Mouse (Mus musculus) cerebellum, adult 18-20 months (tissue): ENCODE data around the gene Iqgap1.

ENCODE experiments used
- DNase-seq, 2 experiments: peaks; one replicate each; pipeline ENCODE4 v3.0.0; 2021

The Iqgap1 gene

GRCm38 (mm10) chr7:80796805-80797567 is 28.8 kb downstream of the Iqgap1 start:
- no peak for DNase-seq

GRCm38 (mm10) chr7:80796258-80796657 is 29.5 kb downstream of the Iqgap1 start:
- no peak for DNase-seq

- DNase-seq, result no peak
Measured at GRCm38 (mm10) chr7:80789534-80789933, 36.2 kb downstream of the Iqgap1 start.

GRCm38 (mm10) chr7:80789061-80789460 is 36.7 kb downstream of the Iqgap1 start:
- no peak for DNase-seq

GRCm38 (mm10) chr7:80788002-80788401 is 37.8 kb downstream of the Iqgap1 start:
- no peak for DNase-seq

GRCm38 (mm10) chr7:80786746-80787145 is 39.0 kb downstream of the Iqgap1 start:
- no peak for DNase-seq

- no peak for DNase-seq
Measured at GRCm38 (mm10) chr7:80783841-80784240, 41.9 kb downstream of the Iqgap1 start.

DNA sequence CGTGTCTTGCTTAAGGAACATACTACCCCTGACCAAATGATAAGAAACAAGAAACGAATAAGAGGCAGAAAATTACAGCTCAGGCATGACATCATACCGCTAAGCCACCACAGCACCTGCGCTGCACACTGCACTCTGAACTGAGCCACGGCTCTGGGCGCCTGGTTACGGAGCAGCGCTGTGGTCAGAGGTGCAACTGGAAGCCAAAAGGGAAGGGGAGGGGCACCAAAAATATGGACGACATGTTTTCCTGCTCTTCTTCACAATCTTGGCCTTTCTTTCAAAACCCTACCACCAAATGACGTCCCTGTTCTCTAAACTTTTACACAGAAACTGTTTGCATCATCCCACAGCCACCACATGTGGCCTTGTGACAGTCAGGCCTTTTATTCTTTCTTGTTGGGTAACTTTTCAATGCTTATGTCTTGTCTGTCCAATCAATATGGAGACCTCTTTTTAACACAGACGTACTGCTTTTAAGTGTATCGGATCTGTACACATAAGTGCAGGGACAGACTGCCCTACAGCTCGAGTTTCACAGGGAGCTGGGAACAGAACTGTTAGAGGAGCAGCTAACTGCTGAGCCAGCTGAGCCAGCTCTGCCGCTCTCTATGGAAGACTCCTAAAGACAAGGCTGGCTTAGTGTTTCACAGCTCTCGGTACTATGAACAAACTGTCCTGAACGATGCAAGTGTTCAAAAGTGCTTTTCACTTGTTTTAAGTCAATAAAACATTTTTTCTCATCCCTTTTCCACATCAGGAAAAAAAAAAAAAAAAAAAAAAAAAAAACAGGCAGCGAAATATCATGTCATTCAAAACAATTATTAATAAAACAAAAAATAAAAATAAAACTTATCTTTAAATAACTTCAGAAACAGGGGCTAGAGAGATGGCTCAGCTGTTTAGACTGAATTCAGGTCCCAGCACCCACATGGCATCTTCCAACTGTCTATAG is 43.3 kb downstream of the Iqgap1 start:
- no peak for DNase-seq

DNA sequence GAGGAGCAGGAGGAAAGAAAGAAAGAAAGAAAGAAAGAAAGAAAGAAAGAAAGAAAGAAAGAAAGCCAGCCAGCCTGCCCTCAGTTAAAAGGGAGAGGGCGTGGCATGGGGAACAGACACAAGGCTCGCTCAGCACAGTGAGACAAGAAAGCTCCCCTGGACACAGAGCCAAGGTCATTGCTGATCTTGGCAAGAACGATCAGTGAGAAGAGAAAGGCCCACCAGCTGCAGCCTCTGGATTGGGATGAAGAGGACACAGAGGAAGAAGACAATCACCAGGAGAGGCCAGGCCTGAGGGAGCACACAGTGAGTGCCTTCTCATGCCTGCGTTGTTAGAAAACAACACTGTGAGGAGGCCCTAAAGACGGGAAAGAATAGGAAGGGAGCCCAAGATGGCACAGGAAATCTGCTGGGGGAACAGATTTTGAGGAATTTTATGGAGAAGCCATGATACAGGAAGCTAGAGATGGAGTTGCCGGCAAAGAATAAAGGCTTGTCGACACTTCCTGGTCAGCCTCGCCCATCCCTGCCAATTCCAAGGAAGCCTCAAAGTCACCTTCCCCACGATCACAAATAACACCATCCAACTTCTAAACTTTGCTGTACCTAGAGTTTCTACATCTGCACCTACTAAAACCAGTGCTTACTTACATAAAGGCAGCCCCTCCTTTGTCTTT is 44.2 kb downstream of the Iqgap1 start:
- no peak for DNase-seq

DNA sequence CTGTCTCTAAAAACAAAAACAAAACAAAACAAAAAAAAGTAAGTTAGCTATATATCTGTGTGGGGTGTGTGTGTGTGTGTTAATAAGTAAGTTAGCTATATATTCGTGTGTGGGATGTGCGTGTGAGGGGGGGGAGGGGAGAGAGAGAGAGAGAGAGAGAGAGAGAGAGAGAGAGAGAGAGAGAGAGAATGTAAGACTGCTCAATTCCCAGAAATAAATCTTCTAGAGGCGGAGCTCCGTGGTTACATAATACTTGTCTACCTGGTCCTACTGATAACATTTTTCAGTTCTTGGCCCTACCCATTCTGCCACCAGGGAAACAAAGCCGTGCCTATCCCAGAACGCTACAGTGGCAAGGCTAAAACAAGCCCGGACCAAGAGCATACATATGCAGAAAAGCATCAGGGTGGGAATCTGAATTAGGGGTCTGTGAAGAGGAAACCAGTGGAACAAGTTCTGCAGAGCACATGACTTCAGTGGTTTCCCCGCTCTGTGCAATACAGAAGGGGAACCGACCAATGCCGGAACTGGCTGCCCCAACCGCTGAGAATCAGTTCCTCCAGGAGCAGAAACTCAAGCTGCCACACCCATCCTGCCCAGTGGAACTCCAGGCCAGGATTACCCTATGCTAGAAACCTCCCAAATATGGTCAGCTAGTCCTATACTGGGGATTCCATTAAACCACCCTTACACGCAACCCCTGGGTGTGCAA is 46.7 kb downstream of the Iqgap1 start:
- no peak for DNase-seq

DNA sequence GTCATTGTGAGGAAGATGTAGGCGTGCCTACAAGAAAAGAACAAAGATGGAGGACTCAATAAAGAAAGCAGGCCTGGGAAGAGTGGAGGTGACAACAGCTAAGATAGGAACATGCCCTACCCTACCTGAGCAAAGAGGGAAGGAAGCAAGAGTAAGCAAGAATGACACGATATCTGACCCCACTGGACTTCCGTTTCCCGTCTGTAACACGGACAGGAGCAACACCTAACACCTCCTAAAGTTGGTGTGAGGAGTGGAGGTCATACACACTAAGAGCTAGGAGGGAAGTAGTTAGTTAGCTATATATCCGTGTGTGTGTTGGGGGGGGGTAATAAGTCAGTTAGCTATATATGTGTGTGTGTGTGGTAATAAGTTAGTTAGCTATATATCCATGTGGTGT is 47.4 kb downstream of the Iqgap1 start:
- DNase-seq, result no peak

DNA sequence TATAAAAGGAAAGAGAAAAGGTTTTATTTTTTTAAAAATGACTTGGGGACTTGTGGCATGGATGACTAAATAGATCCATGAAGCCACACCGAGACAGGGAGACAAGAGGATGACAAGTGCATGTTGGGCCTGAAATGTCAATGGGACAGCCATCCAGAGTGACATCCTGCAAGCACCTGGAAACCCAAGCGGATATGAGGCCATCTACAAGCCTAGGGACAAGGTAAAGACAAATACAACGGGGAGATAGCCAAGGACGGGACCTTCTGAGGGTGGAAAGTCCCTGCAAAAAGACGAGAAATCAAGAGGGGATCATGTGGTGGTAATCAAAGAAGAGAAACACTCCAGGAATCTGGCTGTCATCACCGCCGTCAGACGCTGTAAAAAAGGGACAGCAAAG is 48.6 kb downstream of the Iqgap1 start:
- no peak for DNase-seq

DNA sequence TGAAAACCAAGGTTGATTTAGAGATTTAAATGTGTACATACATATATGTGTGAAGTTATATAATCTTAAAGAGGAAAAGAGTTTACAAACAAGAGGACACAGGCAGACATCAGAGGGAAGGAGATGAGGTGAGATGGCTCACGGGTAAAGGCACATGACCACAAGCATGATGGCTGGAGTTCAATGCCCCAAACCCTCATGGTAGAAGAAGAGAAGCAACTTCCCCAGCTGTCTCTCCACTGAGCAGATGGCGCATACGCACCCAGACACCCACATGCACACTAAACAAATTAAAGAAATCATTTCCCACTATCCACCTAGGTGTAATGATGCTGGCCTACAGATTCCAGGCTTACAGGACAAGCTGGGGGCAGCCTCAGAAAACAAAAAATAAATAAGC is 49.7 kb downstream of the Iqgap1 start:
- no peak for DNase-seq

GRCm38 (mm10) chr7:80775448-80775904 is 50.3 kb downstream of the Iqgap1 start:
- no peak for DNase-seq

- no peak for DNase-seq
Measured at GRCm38 (mm10) chr7:80774615-80775447, 50.9 kb downstream of the Iqgap1 start.

DNA sequence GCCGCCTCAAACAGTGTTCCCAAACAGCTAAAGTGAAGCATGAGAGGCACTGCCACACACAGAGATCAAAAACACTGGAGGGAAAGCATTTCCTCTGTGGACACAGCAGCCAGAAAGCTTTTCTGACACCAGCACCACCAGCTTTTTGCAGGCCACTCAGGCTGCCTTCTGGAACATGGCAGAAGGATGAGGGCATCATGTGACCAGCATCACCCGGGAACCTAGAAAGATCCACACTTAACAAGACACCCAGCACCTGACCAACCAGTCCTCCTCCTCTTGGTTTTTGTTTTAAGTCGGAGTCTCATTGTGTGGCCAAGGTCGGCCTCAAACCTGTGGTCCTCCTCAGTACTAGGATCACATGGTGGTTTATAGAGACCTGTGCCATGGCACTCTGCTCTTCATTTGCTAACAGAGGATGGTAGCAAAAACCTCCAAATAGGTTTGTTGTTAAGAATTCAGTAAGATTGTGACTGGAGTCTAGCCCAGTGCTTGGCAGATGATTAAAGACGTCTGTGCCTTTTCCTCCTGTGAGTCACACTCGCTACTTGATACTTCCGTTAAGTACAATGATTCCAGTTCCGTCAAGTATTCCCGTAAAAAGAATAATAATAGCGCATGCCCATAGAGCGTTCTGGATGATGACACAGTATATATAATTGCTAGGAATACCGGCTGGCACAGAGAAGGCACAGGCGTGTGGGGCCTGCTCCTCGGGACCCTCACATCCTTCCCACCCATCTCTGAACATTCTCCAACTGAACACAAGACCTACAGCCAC is 51.8 kb downstream of the Iqgap1 start:
- DNase-seq, result no peak

GRCm38 (mm10) chr7:80770466-80770865 is 55.3 kb downstream of the Iqgap1 start:
- DNase-seq, result no peak

DNA sequence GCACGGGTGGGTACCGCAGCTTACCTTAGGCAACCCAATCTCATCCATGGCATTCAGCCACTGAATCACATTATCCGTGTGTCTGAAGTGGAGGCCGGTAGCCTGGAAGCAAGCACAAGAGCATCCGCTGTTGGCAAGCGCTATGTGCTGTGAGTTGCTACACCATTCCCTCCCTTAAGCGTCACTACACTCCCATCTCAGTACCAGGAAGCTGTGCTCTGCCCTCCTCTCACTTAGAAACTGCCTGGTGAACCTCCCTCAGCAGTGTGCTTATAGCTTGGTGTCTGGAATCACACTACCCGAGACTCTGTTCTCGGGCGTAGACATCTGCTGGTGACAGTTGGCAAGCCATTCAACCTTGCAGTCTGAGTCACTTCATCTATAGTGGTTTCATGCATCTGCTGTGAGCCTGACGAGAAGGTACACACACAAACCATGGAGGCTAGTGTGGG is 58.9 kb downstream of the Iqgap1 start:
- DNase-seq, result peak; percentile 46 to 55

GRCm38 (mm10) chr7:80766072-80766471 is 59.7 kb downstream of the Iqgap1 start:
- DNase-seq, result peak in 1 of 2 experiments; percentile 18

GRCm38 (mm10) chr7:80763864-80764437 is 61.8 kb downstream of the Iqgap1 start:
- peak; percentile 73 to 86 for DNase-seq
